Mouse (Mus musculus) stomach, embryonic 15.5 days (tissue): ENCODE measurements around the gene Phf24. TPM values are rescaled to one million over a fixed set of nuclear protein-coding genes. Genes with fewer than 3 reads are reported as not detected.

Experiments
- ATAC-seq: fragments of 200-750 bp; cut with Nextera tagmentation; 2 replicates; pipeline ENCODE4 v1.8.0; 2017; ENCODE audit warnings: low read depth, moderate number of reproducible peaks, moderate TSS enrichment; ENCODE audit not compliant: insufficient read depth, low FRiP score
- H3K27ac ChIP-seq: fragments of 300-500 bp; sonication (generic); 2 replicates; pipeline ENCODE4 v1.5.1; 2015; ENCODE audit warnings: mild to moderate bottlenecking, inconsistent platforms
- H3K27me3 ChIP-seq: fragments of 300-500 bp; sonication (generic); replicated peaks from 2 replicates; pipeline ENCODE4 v1.6.1; 2015; ENCODE audit warnings: inconsistent platforms
- H3K36me3 ChIP-seq: fragments of 300-500 bp; sonication (generic); 2 replicates; pipeline ENCODE4 v1.6.1; 2015; ENCODE audit warnings: inconsistent platforms
- H3K4me1 ChIP-seq: fragments of 300-500 bp; sonication (generic); 2 replicates; pipeline ENCODE4 v1.6.1; 2015; ENCODE audit warnings: inconsistent platforms
- H3K4me2 ChIP-seq: fragments of 300-500 bp; sonication (generic); 2 replicates; pipeline ENCODE4 v1.6.1; 2015; ENCODE audit warnings: mild to moderate bottlenecking, inconsistent platforms
- H3K4me3 ChIP-seq: fragments of 300-500 bp; sonication (generic); replicated peaks from 2 replicates; pipeline ENCODE4 v1.5.1; 2015; ENCODE audit warnings: inconsistent platforms
- H3K9ac ChIP-seq: fragments of 300-500 bp; sonication (generic); 2 replicates; pipeline ENCODE4 v1.6.1; 2015; ENCODE audit warnings: inconsistent platforms
- H3K9me3 ChIP-seq: fragments of 300-500 bp; sonication (generic); 2 replicates; pipeline ENCODE4 v1.6.1; 2016; ENCODE audit warnings: inconsistent platforms
- WGBS: fragments of 180-500 bp; shearing (Covaris S2); methylation state at CpG from one replicate; pipeline ENCODE4 v1.1.7; 2015; 5-methylcytosine and 5-hydroxymethylcytosine counted together
- polyA plus RNA-seq: library from polyadenylated mRNA; unstranded; fragments of >200 nt; fragmentation: Nextera tagmentation; extraction: Ambion mirVana; gene quantifications from 2 replicates; pipeline ENCODE4 v1.2.1, GENCODE M21; 2015

Gene Phf24
- polyA plus RNA-seq, 1 experiment from 2014 or later: 1.1 TPM

DNA sequence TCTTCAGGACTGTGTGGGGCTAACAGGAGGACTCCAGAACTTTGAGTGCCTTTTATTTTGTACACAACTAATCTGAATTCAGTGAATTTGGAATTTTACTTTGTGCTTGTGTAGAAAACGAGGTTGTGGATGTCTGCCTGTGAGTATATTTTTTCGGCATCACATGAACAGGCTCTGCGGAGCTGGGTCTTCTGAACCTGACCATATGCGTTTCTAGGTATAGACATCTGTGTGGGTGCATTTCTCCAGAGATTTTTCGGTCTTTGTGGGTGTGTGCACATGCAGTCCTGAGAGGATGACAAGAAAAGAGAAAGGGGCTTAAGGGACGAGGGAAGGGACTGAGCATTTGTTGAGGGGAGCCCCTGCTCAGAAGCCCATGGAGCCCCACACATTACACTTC is 29.5 kb upstream of the Phf24 start:
- no peak for ATAC-seq
- Histone ChIP-seq H3K4me3 (no peak overlapping the region), H3K9me3 (no peaks in the 10 kb centered on the region), H3K4me1 (no peaks in the 10 kb centered on the region), H3K4me2 (no peak overlapping the region), H3K9ac (no peak overlapping the region), H3K27me3 (no peaks in the 10 kb centered on the region), H3K36me3 (no peaks in the 10 kb centered on the region), H3K27ac (no peak overlapping the region)
- 89% methylated on average over 6 of the region's 6 CpGs for WGBS

DNA sequence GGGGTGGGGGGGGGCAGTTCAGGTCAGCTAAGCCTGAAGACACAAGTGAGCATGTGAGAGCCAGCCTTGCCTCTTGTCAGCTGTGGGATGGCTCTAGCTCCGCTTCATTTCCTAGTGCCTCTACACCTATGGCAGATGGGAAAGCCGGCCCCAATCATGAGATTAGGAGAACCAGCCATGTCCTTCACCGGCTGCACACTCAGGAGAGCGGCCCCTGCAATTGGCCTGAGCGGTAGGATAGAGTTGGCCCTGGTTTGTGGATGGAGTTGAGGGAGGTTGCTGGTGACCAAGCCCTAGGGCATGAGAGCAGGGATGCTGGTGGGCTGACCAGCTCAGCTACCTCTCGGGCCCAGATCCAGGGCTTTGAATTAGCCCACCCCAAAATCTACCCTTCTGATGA is 27.7 kb upstream of the Phf24 start:
- Histone ChIP-seq H3K27me3 (no peaks in the 10 kb centered on the region), H3K9ac (no peak overlapping the region), H3K9me3 (no peaks in the 10 kb centered on the region), H3K4me3 (no peak overlapping the region), H3K4me1 (no peaks in the 10 kb centered on the region), H3K4me2 (no peak overlapping the region), H3K27ac (no peak overlapping the region), H3K36me3 (no peaks in the 10 kb centered on the region)
- WGBS: 92% methylated on average over 6 of the region's 6 CpGs
- ATAC-seq: no peak

DNA sequence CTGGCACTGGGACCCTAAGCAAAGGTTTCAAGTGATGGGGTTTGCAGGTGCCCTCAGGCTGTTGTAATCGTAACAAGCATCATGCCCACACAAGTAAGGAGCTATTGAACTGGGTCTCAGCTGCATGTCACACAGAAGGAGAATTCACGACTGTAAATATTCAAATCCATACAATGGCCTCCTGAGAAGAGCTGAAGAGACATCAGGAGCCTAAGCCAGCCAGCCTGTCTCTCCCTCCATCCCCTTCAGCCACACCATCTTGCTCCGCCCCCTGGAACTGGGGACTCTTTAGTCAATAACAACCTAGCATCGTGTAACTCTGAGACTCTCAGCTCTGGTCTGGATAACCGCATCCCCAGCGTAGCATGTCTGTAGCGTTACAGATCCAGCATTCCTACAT is 25.3 kb upstream of the Phf24 start:
- Histone ChIP-seq H3K27ac (no peak overlapping the region), H3K36me3 (no peaks in the 10 kb centered on the region), H3K9me3 (no peaks in the 10 kb centered on the region), H3K4me3 (no peak overlapping the region), H3K4me1 (no peaks in the 10 kb centered on the region), H3K9ac (no peak overlapping the region), H3K4me2 (no peak overlapping the region), H3K27me3 (no peaks in the 10 kb centered on the region)
- WGBS: 69% methylated on average over 7 of the region's 7 CpGs
- no peak for ATAC-seq

DNA sequence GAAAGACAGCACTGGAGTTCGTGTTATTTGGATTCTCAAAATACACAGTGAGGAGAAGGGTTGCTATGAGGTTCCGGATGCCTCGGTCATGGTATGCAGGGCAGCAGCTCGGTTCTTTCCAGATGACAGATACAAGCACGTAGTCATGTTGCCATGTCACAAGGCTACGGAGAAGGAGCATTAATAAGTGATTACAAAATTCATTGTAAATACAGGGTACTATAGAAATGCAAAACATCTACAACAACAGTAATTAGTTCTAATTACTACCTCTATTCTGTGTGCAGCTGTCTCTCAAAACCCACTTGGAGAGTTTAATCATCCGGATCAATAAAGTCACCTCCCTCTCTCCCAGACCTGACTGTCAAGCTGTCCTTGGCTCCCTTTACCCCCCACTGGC is 21.3 kb upstream of the Phf24 start:
- H3K27ac ChIP-seq: no peak overlapping the region
- WGBS: 71% methylated on average over 7 of the region's 7 CpGs
- no peaks in the 10 kb centered on the region for H3K36me3 ChIP-seq
- no peak overlapping the region for H3K4me3 ChIP-seq
- no peaks in the 10 kb centered on the region for H3K27me3 ChIP-seq
- no peak for ATAC-seq
- H3K4me2 ChIP-seq: no peak overlapping the region
- no peaks in the 10 kb centered on the region for H3K9me3 ChIP-seq
- H3K4me1 ChIP-seq: no peaks in the 10 kb centered on the region
- no peak overlapping the region for H3K9ac ChIP-seq

DNA sequence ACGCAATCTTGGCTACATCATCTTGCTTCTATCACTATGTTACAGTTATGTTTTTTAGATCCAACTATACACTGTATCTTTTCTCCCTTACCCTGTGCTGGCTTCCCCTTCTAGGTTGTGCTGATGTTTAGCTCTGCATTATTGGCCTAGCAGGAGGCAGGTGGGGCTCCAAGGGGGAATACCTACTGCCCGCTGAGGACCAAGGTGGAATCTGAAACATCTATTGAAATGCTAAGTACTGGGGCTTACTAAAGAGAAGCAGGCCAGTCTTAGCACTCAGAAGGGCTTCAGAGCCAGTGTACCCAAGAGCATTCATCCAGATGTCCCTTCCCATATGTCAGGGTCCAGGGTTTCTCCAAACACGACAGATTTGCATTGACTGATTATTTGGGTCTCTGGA is 17.5 kb upstream of the Phf24 start:
- no peak overlapping the region for H3K4me3 ChIP-seq
- no peak overlapping the region for H3K27ac ChIP-seq
- no peaks in the 10 kb centered on the region for H3K9me3 ChIP-seq
- no peak overlapping the region for H3K4me2 ChIP-seq
- H3K36me3 ChIP-seq: no peaks in the 10 kb centered on the region
- 0 out of 2 replicates have a peak, but pooled peaks cover 3% of the 10 kb centered on the region for H3K27me3 ChIP-seq
- no peaks in the 10 kb centered on the region for H3K4me1 ChIP-seq
- WGBS: 37% methylated on average over 3 of the region's 3 CpGs
- no peak for ATAC-seq
- no peak overlapping the region for H3K9ac ChIP-seq

DNA sequence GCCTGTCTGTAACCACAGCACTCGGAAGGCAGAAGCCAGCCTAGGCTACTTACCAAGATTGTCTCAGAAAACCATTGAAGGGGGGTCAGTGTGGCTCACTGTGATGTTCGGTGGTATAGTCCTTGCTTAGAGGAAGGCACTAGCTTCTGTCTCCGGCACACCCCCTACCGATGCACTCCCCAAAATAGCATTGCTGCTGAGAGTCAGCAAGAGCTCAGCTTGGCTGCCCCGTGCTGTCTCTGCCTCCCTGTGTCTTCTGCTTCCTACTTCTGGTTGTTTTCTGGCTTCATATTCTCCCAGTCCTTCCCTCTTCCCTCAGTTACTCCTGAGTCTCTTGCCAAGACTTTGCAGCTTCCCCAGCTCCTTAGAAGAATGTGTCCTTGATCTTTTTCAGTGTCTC is 15.6 kb upstream of the Phf24 start:
- Histone ChIP-seq H3K27ac (no peak overlapping the region), H3K4me2 (no peak overlapping the region), H3K4me1 (no peaks in the 10 kb centered on the region), H3K27me3 (0 out of 2 replicates have a peak, but pooled peaks cover 3% of the 10 kb centered on the region), H3K9me3 (no peaks in the 10 kb centered on the region), H3K4me3 (no peak overlapping the region), H3K36me3 (no peaks in the 10 kb centered on the region), H3K9ac (no peak overlapping the region)
- WGBS: 65% methylated on average over 5 of the region's 5 CpGs
- ATAC-seq: no peak

DNA sequence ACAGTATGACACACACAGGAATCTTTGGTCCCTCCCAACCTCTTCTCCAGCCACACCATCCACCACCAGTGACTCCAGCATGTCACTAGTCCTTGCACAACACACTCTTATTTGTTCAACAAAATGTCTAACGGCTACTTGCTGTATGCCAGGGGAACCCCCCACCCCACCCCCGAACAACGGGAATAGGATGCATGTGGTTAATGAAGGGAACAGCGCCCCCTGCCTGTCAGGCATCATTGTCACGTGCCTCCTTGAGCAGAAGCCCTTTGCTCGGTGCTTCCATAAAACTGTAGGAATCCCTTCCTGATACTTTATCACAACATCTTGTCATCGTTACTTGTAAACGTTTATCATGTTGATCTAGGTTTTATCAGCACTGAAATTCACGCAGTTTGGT is 14.3 kb upstream of the Phf24 start:
- 47% methylated on average over 9 of the region's 9 CpGs for WGBS

DNA sequence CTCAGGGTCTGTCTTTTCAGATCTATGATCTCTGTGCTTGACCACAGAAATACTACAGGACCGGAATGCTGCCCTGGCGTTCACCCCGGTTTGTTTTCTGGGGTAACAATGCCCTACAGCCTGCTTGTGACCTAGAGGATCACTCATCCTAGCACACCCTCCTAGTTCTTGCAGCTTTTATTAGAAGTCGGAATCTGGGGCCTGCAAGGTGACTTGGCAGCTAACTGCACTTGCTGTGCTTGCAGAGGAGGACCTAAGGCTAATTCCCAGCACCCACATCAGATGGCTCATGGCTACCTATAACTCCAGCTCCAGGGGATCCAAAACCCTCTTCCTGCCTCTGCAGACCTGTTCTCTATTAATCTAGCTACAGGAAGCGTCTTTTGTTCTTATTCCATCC is 13.7 kb upstream of the Phf24 start:
- WGBS: 84% methylated on average over 5 of the region's 5 CpGs
- H3K9me3 ChIP-seq: no peaks in the 10 kb centered on the region
- no peak overlapping the region for H3K4me3 ChIP-seq

More for the DNA sequence above, 14.3 kb upstream of the Phf24 start:
- Histone ChIP-seq H3K4me1 (no peaks in the 10 kb centered on the region), H3K27ac (no peak overlapping the region), H3K36me3 (no peaks in the 10 kb centered on the region), H3K9ac (no peak overlapping the region), H3K9me3 (no peaks in the 10 kb centered on the region), H3K27me3 (0 out of 2 replicates have a peak, but pooled peaks cover 3% of the 10 kb centered on the region), H3K4me3 (no peak overlapping the region), H3K4me2 (no peak overlapping the region)
- ATAC-seq: no peak

DNA sequence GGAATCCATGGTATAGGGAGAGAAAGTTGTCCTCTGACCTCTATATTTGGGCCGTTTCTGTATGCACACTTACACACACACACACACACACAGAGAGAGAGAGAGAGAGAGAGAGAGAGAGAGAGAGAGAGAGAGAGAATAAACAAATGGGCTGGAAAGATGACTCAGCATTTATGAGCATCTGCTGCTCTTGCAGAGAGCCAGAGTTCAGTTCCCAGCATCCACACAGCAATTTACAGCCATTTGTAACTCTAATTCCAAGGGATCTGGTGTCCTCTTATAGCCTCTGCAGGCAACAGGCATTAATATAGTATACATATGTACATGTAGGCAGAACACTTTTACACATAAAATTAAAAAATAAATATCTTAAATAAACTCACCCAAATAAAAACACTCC is 12.5 kb upstream of the Phf24 start:
- Histone ChIP-seq H3K4me2 (no peak overlapping the region), H3K27me3 (0 out of 2 replicates have a peak, but pooled peaks cover 3% of the 10 kb centered on the region), H3K4me3 (no peak overlapping the region), H3K36me3 (no peaks in the 10 kb centered on the region), H3K9me3 (no peaks in the 10 kb centered on the region), H3K27ac (no peak overlapping the region), H3K9ac (no peak overlapping the region), H3K4me1 (no peaks in the 10 kb centered on the region)
- WGBS: 19% methylated on average over 1 of the region's 1 CpGs
- ATAC-seq: no peak

More for the DNA sequence above, 13.7 kb upstream of the Phf24 start:
- no peak overlapping the region for H3K27ac ChIP-seq
- no peak overlapping the region for H3K4me2 ChIP-seq
- ATAC-seq: no peak
- 0 out of 2 replicates have a peak, but pooled peaks cover 3% of the 10 kb centered on the region for H3K27me3 ChIP-seq
- H3K4me1 ChIP-seq: no peaks in the 10 kb centered on the region
- H3K36me3 ChIP-seq: no peaks in the 10 kb centered on the region
- no peak overlapping the region for H3K9ac ChIP-seq

DNA sequence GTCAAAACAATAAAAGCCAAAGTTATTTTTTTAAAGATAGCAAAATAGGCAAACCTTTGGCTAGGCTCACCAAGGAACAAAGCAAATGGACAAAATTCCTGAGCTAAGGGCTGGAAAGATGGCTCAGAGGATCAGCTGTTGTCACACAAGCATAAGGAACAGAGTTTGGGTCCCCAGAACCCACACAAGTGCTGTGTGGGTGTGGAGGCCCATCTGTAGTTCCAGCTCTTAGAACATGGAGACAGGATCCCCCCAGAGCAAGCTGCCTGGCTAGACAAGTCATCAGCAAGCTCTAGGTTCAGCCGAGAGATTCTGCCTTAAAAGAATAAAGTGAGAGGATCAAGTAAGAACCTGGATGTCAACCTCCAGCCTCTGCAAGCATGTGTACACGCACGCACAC is 11.9 kb upstream of the Phf24 start:
- no peaks in the 10 kb centered on the region for H3K4me1 ChIP-seq
- no peak overlapping the region for H3K27ac ChIP-seq

DNA sequence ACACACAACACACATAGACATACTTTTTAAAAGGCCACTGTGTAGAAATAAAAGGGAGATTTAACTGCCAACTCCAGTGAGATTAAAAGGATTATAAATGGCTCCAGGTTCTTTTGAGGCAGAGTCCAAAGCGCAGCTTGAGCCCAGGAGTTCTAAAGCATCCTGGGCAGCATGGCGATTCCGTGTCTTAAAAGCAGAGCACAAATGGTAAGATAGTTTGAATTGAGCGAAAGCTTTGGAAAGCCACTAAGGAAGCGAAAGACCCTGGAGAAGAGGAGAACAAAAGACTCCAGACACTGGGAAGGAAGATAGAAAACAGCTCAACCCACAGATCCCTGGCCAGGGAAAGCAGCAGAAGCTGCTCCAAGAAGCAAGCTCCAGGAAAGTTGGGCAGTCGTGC is 11.5 kb upstream of the Phf24 start:
- no peaks in the 10 kb centered on the region for H3K4me1 ChIP-seq
- H3K27ac ChIP-seq: no peak overlapping the region
- WGBS: 80% methylated on average over 6 of the region's 6 CpGs
- no peak overlapping the region for H3K9ac ChIP-seq
- no peak overlapping the region for H3K4me3 ChIP-seq
- H3K4me2 ChIP-seq: no peak overlapping the region
- no peak for ATAC-seq
- H3K27me3 ChIP-seq: 0 out of 2 replicates have a peak, but pooled peaks cover 3% of the 10 kb centered on the region
- no peaks in the 10 kb centered on the region for H3K9me3 ChIP-seq
- H3K36me3 ChIP-seq: no peaks in the 10 kb centered on the region

More for the DNA sequence above, 11.9 kb upstream of the Phf24 start:
- Histone ChIP-seq H3K4me2 (no peak overlapping the region), H3K4me3 (no peak overlapping the region), H3K9me3 (no peaks in the 10 kb centered on the region), H3K27me3 (0 out of 2 replicates have a peak, but pooled peaks cover 3% of the 10 kb centered on the region), H3K36me3 (no peaks in the 10 kb centered on the region), H3K9ac (no peak overlapping the region)
- no peak for ATAC-seq
- WGBS: 88% methylated on average over 3 of the region's 3 CpGs

DNA sequence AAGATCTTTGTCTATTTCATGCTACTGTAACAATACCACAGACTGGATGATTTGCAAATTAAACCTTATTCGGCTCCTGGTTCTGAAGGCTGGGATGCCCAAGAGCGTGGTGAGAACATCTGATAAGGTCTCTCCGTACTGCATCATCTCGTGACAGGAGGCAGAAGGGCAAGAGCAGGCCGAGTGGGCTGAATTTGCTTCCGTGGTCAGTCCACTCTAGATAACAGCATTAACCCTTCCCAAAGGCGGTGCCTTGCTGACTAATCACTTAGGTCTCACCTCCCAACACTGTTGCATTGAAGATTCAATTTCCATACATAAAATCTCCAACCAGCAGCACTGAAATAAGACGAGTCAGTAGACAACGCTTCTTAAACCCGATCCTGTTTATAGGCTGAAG is 3.1 kb upstream of the Phf24 start:
- H3K4me3 ChIP-seq: no peak overlapping the region
- no peaks in the 10 kb centered on the region for H3K36me3 ChIP-seq
- ATAC-seq: no peak
- peaks cover 35% of the 10 kb centered on the region for H3K27me3 ChIP-seq
- H3K9me3 ChIP-seq: no peaks in the 10 kb centered on the region
- H3K27ac ChIP-seq: no peak overlapping the region
- 39% methylated on average over 10 of the region's 10 CpGs for WGBS
- H3K4me2 ChIP-seq: no peak overlapping the region
- no peak overlapping the region for H3K9ac ChIP-seq
- H3K4me1 ChIP-seq: no peaks in the 10 kb centered on the region; the same call in 1 of the 2 replicates

DNA sequence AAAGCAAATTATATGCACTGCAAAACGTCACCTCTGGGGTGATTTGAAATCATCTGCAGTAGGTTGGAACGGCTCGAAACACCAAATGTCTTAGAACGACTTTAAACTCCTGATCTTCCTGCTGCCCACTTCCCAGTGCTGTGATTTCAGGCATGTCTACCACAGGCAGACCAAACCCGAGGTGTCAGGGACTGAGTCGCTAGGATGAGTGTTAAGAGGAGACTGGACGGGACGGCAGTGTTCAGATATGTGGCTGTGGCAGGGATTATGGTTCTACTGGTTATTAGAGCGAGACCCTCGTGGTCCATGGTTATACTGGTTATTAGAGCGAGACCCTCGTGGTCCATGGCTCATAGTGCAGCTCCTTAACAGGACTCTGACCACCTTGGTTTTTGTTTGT is 1.1 kb upstream of the Phf24 start:
- no peak overlapping the region for H3K4me3 ChIP-seq
- no peaks in the 10 kb centered on the region for H3K36me3 ChIP-seq
- no peak overlapping the region for H3K27ac ChIP-seq
- H3K9ac ChIP-seq: no peak overlapping the region
- WGBS: 81% methylated on average over 12 of the region's 12 CpGs
- no peak overlapping the region for H3K4me2 ChIP-seq
- no peak for ATAC-seq
- H3K9me3 ChIP-seq: no peaks in the 10 kb centered on the region
- no peaks in the 10 kb centered on the region; the same call in 1 of the 2 replicates for H3K4me1 ChIP-seq
- H3K27me3 ChIP-seq: peaks cover 39% of the 10 kb centered on the region
